ENCODE assay signal across 18 mouse cellular contexts in genomic region chr9:69243626-69244025, GRCm38 (mm10).
DNase-seq lines count a peak whose midpoint lies in the region; TF ChIP-seq lines count a peak whose summit lies in the region.
"Had no signal": no experiment of that assay in that cellular context is flagged by ENCODE, and none has a peak within 500 bp of the region (broad histone marks: within the 10 kb centered on the region; RNA-seq: fewer than 3 reads in every experiment).

No protein-coding gene starts in this region.

- H3K79me2 ChIP-seq in heart, adult 2 months (replicated peaks; ENCODE audit: control insufficient read depth, insufficient read depth, low read length): no peaks in the 10 kb centered on the region

- DNase-seq in heart, adult 18-20 months: peak; percentile 7 to 16
- no peak for DNase-seq in heart, adult 2 months
- DNase-seq in kidney, postnatal 4 days: peak; percentile 51 to 64
- DNase-seq in kidney, postnatal 25 days: no peak
- peak; percentile 50 for DNase-seq in embryo, embryonic 10.5 days (ENCODE audit: low spot score)
- DNase-seq in limb, embryonic 10.5 days (ENCODE audit: low spot score): peak; percentile 78
- no peak for DNase-seq in heart, adult 11 months
- DNase-seq in left cerebral cortex, postnatal 25 days (ENCODE audit: low spot score in 2 of 2): no peak
- DNase-seq: adrenal gland, postnatal 14 days; cerebellum, adult 8-10 months; kidney, adult 18-20 months; lung, adult 18-20 months; lung, postnatal 4 days; thymus, postnatal 25 days had no signal

- 62% methylated on average over 6 of the region's 6 CpGs for WGBS in heart, adult 2 months
- 13% methylated on average over 6 of the region's 6 CpGs for WGBS in limb, embryonic 10.5 days

- H3K27ac ChIP-seq in heart, adult 2 months: no peak overlapping the region
- no peak overlapping the region for H3K27ac ChIP-seq in limb, embryonic 10.5 days
- H3K27ac ChIP-seq: hindbrain, embryonic 15.5 days; limb, embryonic 15.5 days; neural tube, embryonic 13.5 days had no signal

- intact Hi-C loops in heart, adult 2 months (cut with DNase I): loop anchor here (2.0 kb wide), 1 partner anchor 37 kb away; no protein-coding TSS in a partner anchor
- intact Hi-C loops in left cerebral cortex, postnatal 25 days (cut with DNase I): no loop called here

- H3K36me3 ChIP-seq in heart, adult 2 months (ENCODE audit: control insufficient read depth, insufficient read depth, low read length): no peaks in the 10 kb centered on the region
- no peaks in the 10 kb centered on the region for H3K36me3 ChIP-seq in limb, embryonic 10.5 days
- H3K36me3 ChIP-seq: hindbrain, embryonic 15.5 days; limb, embryonic 15.5 days; neural tube, embryonic 13.5 days had no signal

- H3K27me3 ChIP-seq in heart, adult 2 months (ENCODE audit: control insufficient read depth, insufficient read depth, low read length): no peaks in the 10 kb centered on the region
- peaks cover 4% of the 10 kb centered on the region; the same call in 1 of the 2 replicates for H3K27me3 ChIP-seq in limb, embryonic 10.5 days (ENCODE audit: low read depth, poor library complexity, severe bottlenecking)
- H3K27me3 ChIP-seq: hindbrain, embryonic 15.5 days; limb, embryonic 15.5 days; neural tube, embryonic 13.5 days had no signal

- H3K9ac ChIP-seq in heart, adult 2 months (ENCODE audit: low read depth, low read length): no peak overlapping the region
- H3K9ac ChIP-seq: hindbrain, embryonic 15.5 days; limb, embryonic 15.5 days; neural tube, embryonic 13.5 days had no signal

- TF ChIP-seq POLR2A in heart, adult 2 months (IDR thresholded peaks at IDR 0.05; ENCODE audit: insufficient read depth, low read depth, low read length): no peak

- peaks cover 4% of the 10 kb centered on the region for H3K4me1 ChIP-seq in heart, adult 2 months (ENCODE audit: control insufficient read depth, insufficient read depth, low read length)
- H3K4me1 ChIP-seq in limb, embryonic 10.5 days: peaks cover 27% of the 10 kb centered on the region

- no peak overlapping the region for H3K4me3 ChIP-seq in heart, adult 2 months
- no peak overlapping the region for H3K4me3 ChIP-seq in limb, embryonic 10.5 days
- H3K4me3 ChIP-seq: erythroblast, embryonic 14.5 days; hindbrain, embryonic 15.5 days; limb, embryonic 15.5 days; neural tube, embryonic 13.5 days had no signal

- TF ChIP-seq EP300 in heart, adult 2 months (IDR thresholded peaks at IDR 0.05; ENCODE audit: insufficient read depth, low read depth, low read length): no peak

- no peaks in the 10 kb centered on the region for H3K9me3 ChIP-seq in limb, embryonic 10.5 days (replicated peaks)
- H3K9me3 ChIP-seq: hindbrain, embryonic 15.5 days; limb, embryonic 15.5 days; neural tube, embryonic 13.5 days had no signal

- TF ChIP-seq CTCF in heart, adult 2 months (IDR thresholded peaks at IDR 0.05): no peak

Comparison
In these comparisons a context has a peak if more than half of its experiments do, and no peak if none do; other contexts are left out.
1. DNase-seq: peak in heart, adult 18-20 months (2 of 2), kidney, postnatal 4 days (2 of 2), embryo, embryonic 10.5 days (single experiment) and limb, embryonic 10.5 days (single experiment); none in heart, adult 2 months (0 of 2), kidney, postnatal 25 days (0 of 2), heart, adult 11 months (single experiment) and left cerebral cortex, postnatal 25 days (0 of 2).